Mouse (Mus musculus): ENCODE data around the gene Lias. TPM values are rescaled to one million over a fixed set of nuclear protein-coding genes. Genes with fewer than 3 reads are reported as not detected.

Gene Lias
- polyA plus RNA-seq, 1 experiment from 2014 or later = 67.8 TPM

DNA sequence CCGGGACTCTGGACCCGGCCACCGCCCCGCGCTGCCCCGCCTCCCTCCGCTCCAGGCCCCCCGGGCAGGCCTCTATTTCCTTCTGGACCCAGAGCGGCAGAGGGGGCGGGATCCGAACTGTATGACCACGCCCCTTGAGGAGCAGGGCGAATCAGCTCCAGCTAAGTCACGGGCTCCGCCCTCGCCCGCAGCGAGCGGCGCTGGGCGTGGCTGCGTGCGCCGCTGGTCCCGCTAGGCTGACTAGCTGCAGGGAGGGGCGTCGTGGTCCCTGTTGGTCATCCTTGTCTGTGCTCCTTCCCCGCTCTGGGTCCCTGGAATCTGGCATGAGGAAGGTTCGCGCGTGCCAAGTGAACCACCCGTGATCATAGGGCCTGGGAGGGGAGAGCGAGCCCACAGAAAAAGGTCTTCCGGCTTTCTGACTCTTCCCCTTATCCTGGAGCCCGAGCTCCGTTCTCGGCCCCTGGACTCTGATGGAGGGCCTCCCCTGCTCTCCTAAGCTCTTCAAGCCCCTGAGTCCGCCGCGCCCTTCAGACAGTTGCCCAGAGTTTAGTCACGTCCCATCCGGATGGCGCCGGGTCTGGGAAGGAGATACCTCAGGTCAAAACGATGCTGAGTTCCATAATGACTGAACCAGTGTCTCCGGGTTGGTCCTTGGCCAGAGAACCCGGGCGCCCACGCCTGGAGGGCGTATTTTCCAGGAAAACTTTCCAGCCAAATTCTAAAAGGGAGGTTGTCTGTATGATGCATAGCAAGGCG, 44.7 kb downstream of the Lias start, which contains the start of gene Ugdh:
Gene Ugdh, minus strand, starts transcription at position 144 of the 756 bp plus-strand sequence.
- under 1% methylated on average over 47 of the region's 51 CpGs for WGBS
- peak within 1 kb of the TSS; percentile 73 for H3K4me2 ChIP-seq

DNA sequence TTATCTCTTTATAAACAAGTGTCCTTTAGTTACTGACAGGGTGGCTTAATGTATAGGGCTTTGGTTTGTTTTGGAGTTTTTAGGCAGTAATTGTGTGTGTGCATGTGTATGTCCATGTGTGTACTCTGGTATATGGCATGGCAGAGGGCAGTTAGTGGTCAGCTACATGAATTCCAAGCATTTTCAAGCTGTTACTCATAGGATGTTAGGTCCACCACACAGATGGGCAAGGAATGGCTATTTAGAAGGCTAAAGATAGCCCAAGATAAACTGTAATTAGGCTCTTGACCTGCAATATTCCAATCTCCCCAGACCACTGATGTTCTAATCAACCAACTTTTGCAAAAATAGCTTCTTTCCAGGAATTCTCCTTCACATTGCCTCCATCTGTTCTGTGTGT, 46.7 kb downstream of the Lias start:
- Histone ChIP-seq H3K27ac (ENCODE audit: low read depth, low read length) (no peak overlapping the region), H3K9ac (ENCODE audit: low read length) (no peak overlapping the region), H3K4me1 (ENCODE audit: control insufficient read depth, insufficient read depth, low read length) (peaks cover 3% of the 10 kb centered on the region; the same call in 1 of the 2 replicates), H3K36me3 (ENCODE audit: control insufficient read depth, insufficient read depth, low read length) (no peaks in the 10 kb centered on the region), H3K4me3 (ENCODE audit: low read depth, low read length) (no peak overlapping the region), H3K9me3 (ENCODE audit: control insufficient read depth, low read length) (no peaks in the 10 kb centered on the region), H3K27me3 (ENCODE audit: control insufficient read depth, insufficient read depth, low read length) (no peaks in the 10 kb centered on the region), H3K4me2 (no peak overlapping the region)
- no peak for ATAC-seq (ENCODE audit: low FRiP score)
- DNase-seq (ENCODE audit: low spot score, missing footprints) = no peak

More for the DNA sequence above, 44.7 kb downstream of the Lias start, which contains the start of gene Ugdh:
- Histone ChIP-seq H3K9me3 (ENCODE audit: control insufficient read depth, low read length) (no peaks in the 10 kb centered on the region), H3K4me1 (ENCODE audit: control insufficient read depth, insufficient read depth, low read length) (peaks cover 3% of the 10 kb centered on the region; the same call in 1 of the 2 replicates), H3K4me3 (ENCODE audit: low read depth, low read length) (peak within 1 kb of the TSS; percentile 60), H3K27me3 (ENCODE audit: control insufficient read depth, insufficient read depth, low read length) (no peaks in the 10 kb centered on the region), H3K27ac (ENCODE audit: low read depth, low read length) (peak within 1 kb of the TSS; percentile 4; the same call in 1 of the 2 replicates), H3K36me3 (ENCODE audit: control insufficient read depth, insufficient read depth, low read length) (no peaks in the 10 kb centered on the region), H3K9ac (ENCODE audit: low read length) (peak within 1 kb of the TSS; percentile 69)
- DNase-seq (ENCODE audit: low spot score, missing footprints) = peak; percentile 99
- ATAC-seq (ENCODE audit: low FRiP score) = peak; percentile 99

DNA sequence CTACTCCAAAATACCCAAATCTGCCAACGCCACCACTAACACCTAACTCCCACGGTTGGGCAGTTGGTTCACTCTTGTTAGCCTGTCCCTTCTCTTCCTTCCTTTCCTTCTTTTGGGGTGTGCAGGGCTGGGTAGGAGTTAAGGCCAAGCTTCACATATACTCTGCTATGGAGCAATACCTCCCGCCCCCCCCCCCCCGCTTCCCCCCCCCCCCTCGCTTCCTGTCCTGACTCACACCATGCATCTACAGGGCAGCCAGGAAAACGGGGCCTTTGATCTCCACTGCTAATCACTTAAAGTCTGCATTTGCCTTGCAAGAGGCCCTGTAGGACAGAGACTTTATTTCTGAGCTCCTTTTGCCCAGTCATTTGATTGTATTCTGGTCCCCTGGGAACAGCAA, 53.7 kb downstream of the Lias start:
- H3K27me3 ChIP-seq (ENCODE audit: control insufficient read depth, insufficient read depth, low read length) = no peaks in the 10 kb centered on the region
- no peaks in the 10 kb centered on the region for H3K9me3 ChIP-seq (ENCODE audit: control insufficient read depth, low read length)
- H3K4me3 ChIP-seq (ENCODE audit: low read depth, low read length) = no peak overlapping the region
- H3K4me2 ChIP-seq = no peak overlapping the region
- WGBS = 77% methylated on average over 3 of the region's 6 CpGs
- no peak overlapping the region for H3K27ac ChIP-seq (ENCODE audit: low read depth, low read length)
- H3K36me3 ChIP-seq (ENCODE audit: control insufficient read depth, insufficient read depth, low read length) = no peaks in the 10 kb centered on the region
- no peak for DNase-seq (ENCODE audit: low spot score, missing footprints)
- H3K4me1 ChIP-seq (ENCODE audit: control insufficient read depth, insufficient read depth, low read length) = no peaks in the 10 kb centered on the region
- no peak for ATAC-seq (ENCODE audit: low FRiP score)
- H3K9ac ChIP-seq (ENCODE audit: low read length) = no peak overlapping the region

DNA sequence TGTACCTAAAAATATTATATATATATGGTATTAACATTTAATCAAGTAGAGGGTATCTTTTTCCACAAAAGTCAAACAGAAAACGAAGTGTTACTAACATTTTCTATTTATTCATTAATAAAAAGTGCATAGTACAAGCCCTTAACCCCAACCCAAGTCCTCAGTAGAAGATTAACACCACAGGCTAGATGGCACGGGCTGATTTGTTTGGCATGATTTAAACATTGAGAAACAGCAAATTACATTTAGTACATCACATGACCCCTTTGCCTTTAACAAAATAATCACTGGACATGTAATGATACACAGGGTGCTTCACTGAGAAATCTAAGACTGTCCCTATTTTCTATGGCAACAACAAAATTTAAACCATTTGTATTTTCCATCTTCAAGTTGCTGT, 55.5 kb downstream of the Lias start:
- no peak for ATAC-seq (ENCODE audit: low FRiP score)
- no peaks in the 10 kb centered on the region for H3K9me3 ChIP-seq (ENCODE audit: control insufficient read depth, low read length)
- 85% methylated on average over 2 of the region's 2 CpGs for WGBS
- no peaks in the 10 kb centered on the region for H3K4me1 ChIP-seq (ENCODE audit: control insufficient read depth, insufficient read depth, low read length)
- no peak overlapping the region for H3K4me3 ChIP-seq (ENCODE audit: low read depth, low read length)
- DNase-seq (ENCODE audit: low spot score, missing footprints) = no peak
- no peak overlapping the region for H3K9ac ChIP-seq (ENCODE audit: low read length)
- no peaks in the 10 kb centered on the region for H3K36me3 ChIP-seq (ENCODE audit: control insufficient read depth, insufficient read depth, low read length)
- no peak overlapping the region for H3K27ac ChIP-seq (ENCODE audit: low read depth, low read length)
- no peaks in the 10 kb centered on the region for H3K27me3 ChIP-seq (ENCODE audit: control insufficient read depth, insufficient read depth, low read length)
- no peak overlapping the region for H3K4me2 ChIP-seq

DNA sequence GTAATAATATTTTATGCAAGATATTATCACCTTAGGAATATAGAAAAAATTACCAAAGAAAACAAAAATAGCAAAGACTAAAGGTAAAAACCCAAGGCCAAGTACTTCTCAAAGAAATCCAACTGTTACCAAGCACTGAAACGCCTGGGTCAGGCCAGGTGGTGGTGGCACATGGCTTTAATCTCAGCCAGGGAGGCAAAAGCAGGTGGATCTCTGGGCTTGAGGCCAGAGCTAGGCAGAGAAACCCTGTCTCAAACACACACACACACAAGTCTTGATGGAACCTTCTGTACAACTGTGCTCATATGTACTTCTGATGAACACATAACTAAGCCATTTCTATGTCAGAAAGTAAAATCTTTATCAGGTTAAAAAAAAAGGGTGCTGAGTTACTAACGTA, 56.5 kb downstream of the Lias start:
- no peak overlapping the region for H3K27ac ChIP-seq (ENCODE audit: low read depth, low read length)
- H3K4me1 ChIP-seq (ENCODE audit: control insufficient read depth, insufficient read depth, low read length) = no peaks in the 10 kb centered on the region
- no peaks in the 10 kb centered on the region for H3K27me3 ChIP-seq (ENCODE audit: control insufficient read depth, insufficient read depth, low read length)
- DNase-seq (ENCODE audit: low spot score, missing footprints) (no peak), ATAC-seq (ENCODE audit: low FRiP score) (no peak)
- H3K36me3 ChIP-seq (ENCODE audit: control insufficient read depth, insufficient read depth, low read length) = no peaks in the 10 kb centered on the region
- H3K9ac ChIP-seq (ENCODE audit: low read length) = no peak overlapping the region
- 72% methylated on average over 2 of the region's 2 CpGs for WGBS
- H3K9me3 ChIP-seq (ENCODE audit: control insufficient read depth, low read length) = no peaks in the 10 kb centered on the region
- no peak overlapping the region for H3K4me2 ChIP-seq
- H3K4me3 ChIP-seq (ENCODE audit: low read depth, low read length) = no peak overlapping the region

DNA sequence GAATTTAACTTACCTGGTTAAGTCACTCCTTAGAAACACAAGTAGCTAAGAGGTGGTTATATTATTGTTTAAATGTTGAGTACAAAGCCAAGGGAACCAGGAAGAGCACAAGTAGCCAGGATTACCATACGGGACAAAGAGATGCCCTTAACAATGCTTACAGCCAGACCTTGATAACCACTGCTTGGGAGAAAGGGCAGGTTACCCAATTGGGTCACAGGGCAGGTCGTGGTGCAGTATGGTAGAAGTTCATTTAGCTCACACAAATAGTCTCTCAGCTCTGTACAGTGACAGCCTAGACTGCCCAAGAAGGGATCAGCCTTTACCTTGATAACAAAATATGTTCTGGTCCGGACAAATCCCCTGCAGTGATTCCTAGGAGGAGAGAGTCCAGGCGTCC, 57.6 kb downstream of the Lias start:
- no peak overlapping the region for H3K27ac ChIP-seq (ENCODE audit: low read depth, low read length)
- no peaks in the 10 kb centered on the region for H3K36me3 ChIP-seq (ENCODE audit: control insufficient read depth, insufficient read depth, low read length)
- no peak overlapping the region for H3K4me3 ChIP-seq (ENCODE audit: low read depth, low read length)
- ATAC-seq (ENCODE audit: low FRiP score) = no peak
- WGBS = 84% methylated on average over 4 of the region's 4 CpGs
- DNase-seq (ENCODE audit: low spot score, missing footprints) = no peak
- H3K9ac ChIP-seq (ENCODE audit: low read length) = no peak overlapping the region
- no peaks in the 10 kb centered on the region for H3K4me1 ChIP-seq (ENCODE audit: control insufficient read depth, insufficient read depth, low read length)
- H3K27me3 ChIP-seq (ENCODE audit: control insufficient read depth, insufficient read depth, low read length) = no peaks in the 10 kb centered on the region
- no peaks in the 10 kb centered on the region for H3K9me3 ChIP-seq (ENCODE audit: control insufficient read depth, low read length)
- H3K4me2 ChIP-seq = no peak overlapping the region

DNA sequence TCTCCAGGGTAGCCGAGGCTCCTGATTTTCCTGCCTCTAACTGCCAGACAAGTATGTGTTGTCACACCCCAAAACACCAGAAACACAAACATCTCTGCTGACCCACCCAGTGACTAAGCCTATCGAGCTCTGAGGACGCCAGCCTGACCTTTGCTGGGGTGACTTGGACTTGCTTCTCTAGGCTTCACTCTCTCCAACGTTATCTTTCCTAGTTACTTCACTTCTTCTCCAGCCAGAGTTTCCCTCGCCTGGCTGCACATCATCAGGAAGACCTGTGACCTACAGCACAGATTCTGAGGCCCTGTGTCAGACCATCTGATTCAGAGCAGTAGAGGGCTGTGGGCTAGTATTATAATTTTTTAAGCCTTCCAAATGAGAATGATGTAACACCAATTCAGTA, 63.5 kb downstream of the Lias start:
- Histone ChIP-seq H3K9me3 (ENCODE audit: control insufficient read depth, low read length) (no peaks in the 10 kb centered on the region), H3K4me3 (ENCODE audit: low read depth, low read length) (no peak overlapping the region), H3K4me2 (no peak overlapping the region), H3K27ac (ENCODE audit: low read depth, low read length) (no peak overlapping the region), H3K27me3 (ENCODE audit: control insufficient read depth, insufficient read depth, low read length) (no peaks in the 10 kb centered on the region), H3K9ac (ENCODE audit: low read length) (no peak overlapping the region), H3K36me3 (ENCODE audit: control insufficient read depth, insufficient read depth, low read length) (no peaks in the 10 kb centered on the region), H3K4me1 (ENCODE audit: control insufficient read depth, insufficient read depth, low read length) (no peaks in the 10 kb centered on the region)
- no peak for ATAC-seq (ENCODE audit: low FRiP score)
- 74% methylated on average over 5 of the region's 5 CpGs for WGBS
- no peak for DNase-seq (ENCODE audit: low spot score, missing footprints)

DNA sequence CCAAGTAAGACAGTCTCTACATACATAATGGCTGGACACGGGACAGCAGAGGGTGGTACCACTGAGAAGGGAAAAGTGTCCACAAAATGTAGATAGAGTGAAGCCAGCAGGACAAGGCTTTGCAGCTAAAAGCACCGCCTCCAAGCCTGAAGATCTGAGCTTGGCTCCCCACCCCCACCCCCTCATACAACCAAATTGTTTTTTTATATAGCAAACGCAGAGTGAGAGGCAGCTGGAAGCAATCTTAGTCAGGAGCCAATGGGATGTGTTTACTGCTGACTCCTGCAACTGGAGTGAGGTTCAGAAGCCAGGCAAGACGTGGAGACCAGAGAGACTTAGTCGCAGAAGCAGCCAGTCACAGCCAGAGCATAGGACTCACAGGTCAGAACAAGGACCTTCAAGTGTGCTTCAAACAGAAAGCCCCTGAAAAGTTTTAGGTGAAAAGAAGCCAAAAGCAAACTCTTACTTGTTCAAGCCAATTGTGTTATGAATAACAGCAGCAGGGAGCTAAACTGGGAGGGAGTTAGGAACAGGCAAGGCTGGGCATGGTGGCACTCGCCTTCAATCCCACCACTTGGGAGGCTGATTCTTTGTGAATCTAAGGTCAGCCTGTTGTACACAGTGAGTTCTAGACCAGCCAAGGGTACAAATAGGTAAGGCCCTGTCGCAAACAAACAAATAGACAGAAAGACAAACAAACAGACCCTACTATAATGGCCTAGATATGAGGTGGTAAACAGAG, 66.0 kb downstream of the Lias start:
- no peak overlapping the region for H3K27ac ChIP-seq (ENCODE audit: low read depth, low read length)
- no peaks in the 10 kb centered on the region for H3K36me3 ChIP-seq (ENCODE audit: control insufficient read depth, insufficient read depth, low read length)
- ATAC-seq (ENCODE audit: low FRiP score) = no peak
- no peaks in the 10 kb centered on the region for H3K27me3 ChIP-seq (ENCODE audit: control insufficient read depth, insufficient read depth, low read length)
- DNase-seq (ENCODE audit: low spot score, missing footprints) = no peak
- H3K4me3 ChIP-seq (ENCODE audit: low read depth, low read length) = no peak overlapping the region
- H3K9me3 ChIP-seq (ENCODE audit: control insufficient read depth, low read length) = no peaks in the 10 kb centered on the region
- H3K4me2 ChIP-seq = no peak overlapping the region
- H3K4me1 ChIP-seq (ENCODE audit: control insufficient read depth, insufficient read depth, low read length) = no peaks in the 10 kb centered on the region
- no peak overlapping the region for H3K9ac ChIP-seq (ENCODE audit: low read length)
- 71% methylated on average over 7 of the region's 7 CpGs for WGBS

DNA sequence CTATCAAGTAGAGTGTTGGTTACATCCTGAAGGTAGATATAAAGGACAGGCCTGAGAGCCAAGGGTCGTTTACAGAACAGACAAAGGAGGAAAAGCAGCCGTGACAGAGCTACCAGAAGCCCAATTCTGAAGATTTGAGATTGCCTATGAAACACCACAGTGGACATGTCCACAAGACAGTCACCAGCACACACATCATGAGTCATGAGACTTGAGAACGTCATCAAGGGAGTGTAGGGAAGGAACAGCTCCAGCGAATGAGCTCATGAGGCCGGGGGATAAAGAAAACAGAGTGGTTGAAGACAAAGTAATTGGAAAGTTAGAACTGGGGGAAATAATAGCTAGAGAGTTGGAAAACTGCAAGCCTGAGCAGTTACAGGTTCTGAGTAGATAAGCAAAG, 66.5 kb downstream of the Lias start:
- ATAC-seq (ENCODE audit: low FRiP score) (no peak), DNase-seq (ENCODE audit: low spot score, missing footprints) (no peak)
- no peak overlapping the region for H3K4me2 ChIP-seq
- no peaks in the 10 kb centered on the region for H3K9me3 ChIP-seq (ENCODE audit: control insufficient read depth, low read length)
- H3K4me1 ChIP-seq (ENCODE audit: control insufficient read depth, insufficient read depth, low read length) = no peaks in the 10 kb centered on the region
- H3K27me3 ChIP-seq (ENCODE audit: control insufficient read depth, insufficient read depth, low read length) = no peaks in the 10 kb centered on the region
- H3K9ac ChIP-seq (ENCODE audit: low read length) = no peak overlapping the region
- no peak overlapping the region for H3K27ac ChIP-seq (ENCODE audit: low read depth, low read length)
- no peak overlapping the region for H3K4me3 ChIP-seq (ENCODE audit: low read depth, low read length)
- H3K36me3 ChIP-seq (ENCODE audit: control insufficient read depth, insufficient read depth, low read length) = no peaks in the 10 kb centered on the region
- 87% methylated on average over 5 of the region's 5 CpGs for WGBS

Measured in midbrain, embryonic 11.5 days (tissue).